Mouse (Mus musculus) limb, embryonic 12.5 days (tissue): Measurements from ENCODE around the gene Anxa6. TPM values are rescaled to one million over a fixed set of nuclear protein-coding genes. Genes with fewer than 3 reads are reported as not detected.

ENCODE experiments used
- ATAC-seq: fragments of 200-750 bp; cut with Nextera tagmentation; 2 replicates; pipeline ENCODE4 v1.8.0; 2017; ENCODE audit warnings: low read depth, moderate TSS enrichment; ENCODE audit not compliant: insufficient number of reproducible peaks, insufficient read depth, low FRiP score, low TSS enrichment
- H3K27ac ChIP-seq: fragments of 300-500 bp; sonication (generic); 2 replicates; pipeline ENCODE4 v1.5.1; 2016; ENCODE audit warnings: mild to moderate bottlenecking, moderate library complexity
- H3K27me3 ChIP-seq: fragments of 300-500 bp; sonication (generic); 2 replicates; pipeline ENCODE4 v1.6.1; 2016; ENCODE audit warnings: mild to moderate bottlenecking, moderate library complexity
- H3K36me3 ChIP-seq: fragments of 300-500 bp; sonication (generic); 2 replicates; pipeline ENCODE4 v1.6.1; 2016; ENCODE audit warnings: mild to moderate bottlenecking, moderate library complexity
- H3K4me1 ChIP-seq: fragments of 300-500 bp; sonication (generic); replicated peaks from 2 replicates; pipeline ENCODE4 v1.6.1; 2016
- H3K4me2 ChIP-seq: fragments of 300-500 bp; sonication (generic); 2 replicates; pipeline ENCODE4 v1.6.1; 2016; ENCODE audit warnings: mild to moderate bottlenecking, moderate library complexity
- H3K4me3 ChIP-seq: fragments of 300-500 bp; sonication (generic); replicated peaks from 2 replicates; pipeline ENCODE4 v1.5.1; 2016; ENCODE audit warnings: mild to moderate bottlenecking
- H3K9ac ChIP-seq: fragments of 300-500 bp; sonication (generic); replicated peaks from 2 replicates; pipeline ENCODE4 v1.6.1; 2016; ENCODE audit warnings: mild to moderate bottlenecking, moderate library complexity
- H3K9me3 ChIP-seq: fragments of 300-500 bp; sonication (generic); 2 replicates; pipeline ENCODE4 v1.6.1; 2016; ENCODE audit warnings: mild to moderate bottlenecking, moderate library complexity
- WGBS: fragments of 180-500 bp; shearing (Covaris S2); methylation state at CpG from one replicate; pipeline ENCODE4 v1.1.7; 2016; 5-methylcytosine and 5-hydroxymethylcytosine counted together
- polyA plus RNA-seq: library from polyadenylated mRNA; unstranded; fragments of >200 nt; fragmentation: Nextera tagmentation; extraction: Ambion mirVana; gene quantifications from 2 replicates; pipeline ENCODE4 v1.2.1, GENCODE M21; 2016

The Anxa6 gene
- polyA plus RNA-seq, 1 experiment from 2014 or later: 168 TPM

GRCm38 (mm10) chr11:54949717-54950116 lies 83.5 kb downstream of the Anxa6 start:
- Histone ChIP-seq H3K4me2 (no peak overlapping the region), H3K9me3 (no peaks in the 10 kb centered on the region), H3K4me1 (peaks cover 11% of the 10 kb centered on the region), H3K4me3 (no peak overlapping the region), H3K27ac (no peak overlapping the region), H3K36me3 (peaks cover 8% of the 10 kb centered on the region; the same call in 1 of the 2 replicates), H3K27me3 (no peaks in the 10 kb centered on the region), H3K9ac (no peak overlapping the region)
- no peak for ATAC-seq
- 87% methylated on average over 1 of the region's 1 CpGs for WGBS

DNA sequence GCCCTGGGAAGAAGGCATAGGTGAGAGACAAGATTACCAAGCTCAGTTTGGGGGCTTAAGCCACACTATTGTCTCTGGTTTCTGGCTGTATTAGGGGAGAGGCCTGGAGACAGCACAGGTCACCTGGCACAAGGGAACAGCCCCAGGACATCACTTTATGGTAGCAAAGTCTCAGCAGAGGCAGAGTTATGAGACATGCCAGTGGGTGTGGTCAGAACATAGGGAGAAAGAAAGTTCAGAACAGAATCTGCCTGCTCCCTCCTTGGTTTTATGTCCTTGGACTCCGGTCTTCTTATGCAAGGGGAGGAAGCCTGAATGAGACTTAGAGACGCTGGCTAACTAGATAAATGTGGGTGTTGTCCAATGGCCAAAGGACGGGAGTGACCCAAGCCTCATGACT lies 88.5 kb downstream of the Anxa6 start:
- 81% methylated on average over 3 of the region's 3 CpGs for WGBS
- Histone ChIP-seq H3K4me2 (no peak overlapping the region), H3K36me3 (peaks cover 8% of the 10 kb centered on the region; the same call in 1 of the 2 replicates), H3K9ac (no peak overlapping the region), H3K27ac (no peak overlapping the region), H3K4me1 (no peaks in the 10 kb centered on the region), H3K4me3 (no peak overlapping the region), H3K27me3 (no peaks in the 10 kb centered on the region), H3K9me3 (no peaks in the 10 kb centered on the region)
- no peak for ATAC-seq

- Histone ChIP-seq H3K4me1 (0 out of 2 replicates have a peak, but pooled peaks cover 5% of the 10 kb centered on the region), H3K9ac (no peak overlapping the region), H3K9me3 (no peaks in the 10 kb centered on the region), H3K36me3 (peaks cover 40% of the 10 kb centered on the region; the same call in 1 of the 2 replicates), H3K4me3 (no peak overlapping the region), H3K27me3 (no peaks in the 10 kb centered on the region), H3K4me2 (no peak overlapping the region), H3K27ac (no peak overlapping the region)
- no peak for ATAC-seq
- WGBS: 95% methylated on average over 7 of the region's 7 CpGs
Measured at GRCm38 (mm10) chr11:54940056-54940455, 93.2 kb downstream of the Anxa6 start.

- H3K27me3 ChIP-seq: no peaks in the 10 kb centered on the region
- H3K4me1 ChIP-seq: 0 out of 2 replicates have a peak, but pooled peaks cover 5% of the 10 kb centered on the region
- ATAC-seq: no peak
- no peak overlapping the region for H3K27ac ChIP-seq
- H3K9ac ChIP-seq: no peak overlapping the region
- no peak overlapping the region for H3K4me2 ChIP-seq
- peaks cover 41% of the 10 kb centered on the region; the same call in 1 of the 2 replicates for H3K36me3 ChIP-seq
- H3K4me3 ChIP-seq: no peak overlapping the region
- H3K9me3 ChIP-seq: no peaks in the 10 kb centered on the region
- WGBS: 87% methylated on average over 8 of the region's 8 CpGs
Measured at GRCm38 (mm10) chr11:54939501-54939900, 93.7 kb downstream of the Anxa6 start.

GRCm38 (mm10) chr11:54936771-54937140 lies 96.5 kb downstream of the Anxa6 start:
- Histone ChIP-seq H3K27me3 (no peaks in the 10 kb centered on the region), H3K4me1 (0 out of 2 replicates have a peak, but pooled peaks cover 5% of the 10 kb centered on the region), H3K9me3 (no peaks in the 10 kb centered on the region), H3K4me2 (no peak overlapping the region), H3K9ac (no peak overlapping the region), H3K27ac (no peak overlapping the region), H3K4me3 (no peak overlapping the region), H3K36me3 (peaks cover 62% of the 10 kb centered on the region)
- 91% methylated on average over 2 of the region's 3 CpGs for WGBS
- ATAC-seq: no peak

- Histone ChIP-seq H3K4me3 (no peak overlapping the region), H3K36me3 (peaks cover 67% of the 10 kb centered on the region), H3K9me3 (no peaks in the 10 kb centered on the region), H3K27ac (no peak overlapping the region), H3K9ac (no peak overlapping the region), H3K27me3 (no peaks in the 10 kb centered on the region), H3K4me1 (0 out of 2 replicates have a peak, but pooled peaks cover 5% of the 10 kb centered on the region), H3K4me2 (no peak overlapping the region)
- no peak for ATAC-seq
- WGBS: 33% methylated on average over 12 of the region's 12 CpGs
Measured at GRCm38 (mm10) chr11:54936035-54936770, 97.0 kb downstream of the Anxa6 start.

DNA sequence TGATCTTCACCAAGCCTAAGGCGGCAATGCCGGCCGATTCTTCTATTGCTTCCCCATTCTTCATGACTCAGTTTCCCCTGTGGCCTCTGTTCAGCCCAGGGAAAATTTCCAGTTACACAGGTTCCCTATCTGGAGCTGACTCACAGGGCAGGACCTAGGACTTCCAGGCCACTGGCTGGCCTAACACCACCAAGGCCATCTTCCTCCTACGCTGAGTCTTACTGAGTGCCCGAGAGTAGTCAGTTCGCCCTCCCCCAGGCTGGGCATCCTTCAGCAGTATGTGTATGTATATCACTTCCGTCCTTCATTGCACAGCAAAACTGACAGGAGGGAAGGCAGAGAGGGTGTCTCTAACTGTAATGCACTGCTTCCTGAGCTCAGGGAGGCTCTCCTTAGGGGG lies 99.0 kb downstream of the Anxa6 start:
- H3K9ac ChIP-seq: no peak overlapping the region
- peaks cover 82% of the 10 kb centered on the region for H3K36me3 ChIP-seq
- ATAC-seq: no peak
- H3K27ac ChIP-seq: no peak overlapping the region
- H3K9me3 ChIP-seq: no peaks in the 10 kb centered on the region
- H3K4me2 ChIP-seq: no peak overlapping the region
- WGBS: 95% methylated on average over 7 of the region's 7 CpGs
- H3K4me1 ChIP-seq: 0 out of 2 replicates have a peak, but pooled peaks cover 5% of the 10 kb centered on the region
- no peaks in the 10 kb centered on the region for H3K27me3 ChIP-seq
- H3K4me3 ChIP-seq: no peak overlapping the region

- Histone ChIP-seq H3K36me3 (peaks cover 84% of the 10 kb centered on the region), H3K27me3 (no peaks in the 10 kb centered on the region)
- WGBS: 88% methylated on average over 6 of the region's 6 CpGs
Measured at GRCm38 (mm10) chr11:54932540-54932939, 100.7 kb downstream of the Anxa6 start.

GRCm38 (mm10) chr11:54931405-54932093 lies 101.7 kb downstream of the Anxa6 start:
- H3K9me3 ChIP-seq: no peaks in the 10 kb centered on the region
- WGBS: 60% methylated on average over 5 of the region's 5 CpGs

More at GRCm38 (mm10) chr11:54932540-54932939, 100.7 kb downstream of the Anxa6 start:
- Histone ChIP-seq H3K9ac (no peak overlapping the region), H3K27ac (no peak overlapping the region), H3K9me3 (no peaks in the 10 kb centered on the region), H3K4me1 (0 out of 2 replicates have a peak, but pooled peaks cover 5% of the 10 kb centered on the region), H3K4me3 (no peak overlapping the region), H3K4me2 (no peak overlapping the region)
- no peak for ATAC-seq

DNA sequence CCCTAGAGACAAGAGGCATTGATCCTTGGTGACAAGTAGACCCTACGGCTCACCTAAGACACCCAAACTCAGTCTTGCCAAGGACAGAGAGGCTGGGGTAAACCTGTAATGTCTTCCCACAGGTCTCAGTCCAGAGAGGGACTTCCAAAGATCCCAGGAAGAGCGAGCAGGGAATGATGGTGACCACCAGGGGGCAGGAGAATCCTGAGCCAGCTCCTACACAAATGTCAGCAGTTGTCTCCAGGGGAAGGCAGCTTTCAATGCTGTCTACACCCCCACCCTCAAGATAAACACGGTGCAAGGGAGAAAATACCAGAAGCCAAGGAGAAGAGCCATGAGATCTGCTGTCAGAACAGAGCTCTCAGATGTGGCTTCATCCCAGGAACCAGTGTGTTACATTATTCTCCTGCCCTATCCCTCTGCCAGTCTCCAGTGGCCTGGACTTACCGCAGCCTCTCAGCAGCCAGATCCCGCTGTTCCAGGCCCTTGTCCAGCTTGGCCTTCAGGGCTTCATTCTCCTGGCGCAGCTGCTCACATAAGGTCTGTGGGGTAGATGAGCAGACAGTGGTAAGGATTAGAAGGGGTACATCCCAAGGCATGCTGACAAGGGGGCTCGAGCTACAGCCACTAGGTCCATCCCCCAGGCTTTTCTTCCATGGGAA lies 102.8 kb downstream of the Anxa6 start:
- Histone ChIP-seq H3K4me3 (no peak overlapping the region), H3K9ac (no peak overlapping the region), H3K27ac (no peak overlapping the region), H3K27me3 (no peaks in the 10 kb centered on the region), H3K4me2 (no peak overlapping the region), H3K4me1 (no peaks in the 10 kb centered on the region), H3K9me3 (no peaks in the 10 kb centered on the region), H3K36me3 (peaks cover 85% of the 10 kb centered on the region)
- WGBS: 68% methylated on average over 7 of the region's 7 CpGs
- no peak for ATAC-seq

More at GRCm38 (mm10) chr11:54931405-54932093, 101.7 kb downstream of the Anxa6 start:
- Histone ChIP-seq H3K27ac (no peak overlapping the region), H3K4me3 (no peak overlapping the region), H3K36me3 (peaks cover 85% of the 10 kb centered on the region), H3K9ac (no peak overlapping the region), H3K27me3 (no peaks in the 10 kb centered on the region), H3K4me1 (0 out of 2 replicates have a peak, but pooled peaks cover 5% of the 10 kb centered on the region), H3K4me2 (no peak overlapping the region)
- ATAC-seq: no peak

DNA sequence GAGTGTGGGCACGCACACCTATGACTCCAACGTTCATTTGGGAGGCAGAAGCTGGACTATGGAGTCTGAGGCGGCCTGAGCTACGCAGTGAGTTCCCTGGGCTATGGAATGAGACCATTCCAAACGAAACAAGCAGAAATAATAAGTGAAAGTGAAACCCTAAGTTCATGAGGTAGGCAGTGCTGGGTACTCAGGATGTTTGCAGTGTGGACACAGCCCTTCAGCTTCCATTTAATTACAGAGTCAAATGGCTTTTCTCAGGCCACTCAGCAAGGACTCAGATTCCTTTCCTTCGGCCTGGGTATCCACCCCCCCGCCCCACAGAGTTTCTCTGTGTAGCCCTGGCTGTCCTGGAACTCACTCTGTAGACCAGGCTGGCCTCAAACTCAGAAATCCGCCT lies 103.5 kb downstream of the Anxa6 start:
- peaks cover 85% of the 10 kb centered on the region for H3K36me3 ChIP-seq
- no peak overlapping the region for H3K9ac ChIP-seq
- no peaks in the 10 kb centered on the region for H3K9me3 ChIP-seq
- 89% methylated on average over 8 of the region's 8 CpGs for WGBS
- no peak for ATAC-seq
- no peak overlapping the region for H3K27ac ChIP-seq
- H3K27me3 ChIP-seq: no peaks in the 10 kb centered on the region
- H3K4me2 ChIP-seq: no peak overlapping the region
- H3K4me1 ChIP-seq: no peaks in the 10 kb centered on the region
- H3K4me3 ChIP-seq: no peak overlapping the region
